Mouse (Mus musculus): Measurements from ENCODE around the gene Zfp398. TPM values are rescaled to one million over a fixed set of nuclear protein-coding genes. Genes with fewer than 3 reads are reported as not detected.
"Not testable (repeated sequence)": the region's sequence is repeated elsewhere in the genome, so short reads cannot be mapped to it uniquely, and the experiment has no call there.

Zfp398 gene
- polyA plus RNA-seq, 1 experiment from 2014 or later, result 1.9 TPM

DNA sequence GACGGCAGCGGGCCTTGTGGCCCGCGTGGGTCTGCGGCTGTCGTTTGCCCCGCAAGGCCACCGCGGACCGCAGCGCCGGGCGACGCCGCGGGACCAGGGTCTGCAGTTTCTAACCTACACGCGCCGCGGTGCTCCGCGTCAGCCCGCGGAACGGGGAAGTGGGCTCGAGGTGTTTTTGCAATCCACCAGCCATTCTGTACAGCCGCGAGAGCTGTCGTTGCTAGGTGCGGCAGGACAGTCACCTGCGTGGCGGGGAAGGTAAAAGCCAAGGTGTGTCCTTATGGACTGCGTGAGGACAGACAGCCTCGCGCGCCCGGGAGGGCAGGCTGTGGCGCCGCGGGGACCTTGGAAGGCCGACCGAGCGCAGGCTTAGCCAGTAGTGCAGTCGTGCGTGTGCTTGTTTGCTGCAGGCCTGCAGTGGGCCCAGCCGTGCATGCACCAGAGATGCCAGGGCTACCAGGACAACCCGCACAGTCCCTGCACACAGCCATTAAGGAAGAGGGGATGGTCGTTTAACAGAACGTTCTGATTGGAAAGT, 592 bp downstream of the Zfp398 start:
- peak overlapping the region; percentile 91 for H3K4me2 ChIP-seq (ENCODE audit: low read depth, low read length)
- under 1% methylated on average over 49 of the region's 49 CpGs for WGBS (ENCODE audit: insufficient replicate concordance)
- peak; percentile 66 for ATAC-seq (ENCODE audit: low read depth)
- peak overlapping the region; percentile 83 for H3K9ac ChIP-seq (ENCODE audit: low read depth, low read length)
- no peaks in the 10 kb centered on the region for H3K9me3 ChIP-seq (replicated peaks; ENCODE audit: control insufficient read depth, low read length)
- peak overlapping the region; percentile 92 for H3K27ac ChIP-seq (ENCODE audit: low read length)
- H3K27me3 ChIP-seq (ENCODE audit: control insufficient read depth, insufficient read depth, low read depth, low read length), result no peaks in the 10 kb centered on the region
- H3K4me3 ChIP-seq (ENCODE audit: low read depth, low read length), result peak overlapping the region; percentile 93
- peaks cover 23% of the 10 kb centered on the region for H3K4me1 ChIP-seq (ENCODE audit: control insufficient read depth, low read depth, low read length)
- no peaks in the 10 kb centered on the region for H3K36me3 ChIP-seq (ENCODE audit: control insufficient read depth, insufficient read depth)

GRCm38 (mm10) chr6:47837630-47838029, 2.2 kb downstream of the Zfp398 start:
- Histone ChIP-seq H3K36me3 (ENCODE audit: control insufficient read depth, insufficient read depth) (no peaks in the 10 kb centered on the region), H3K27me3 (ENCODE audit: control insufficient read depth, insufficient read depth, low read depth, low read length) (no peaks in the 10 kb centered on the region), H3K4me3 (ENCODE audit: low read depth, low read length) (no peak overlapping the region), H3K9ac (ENCODE audit: low read depth, low read length) (no peak overlapping the region), H3K9me3 (replicated peaks; ENCODE audit: control insufficient read depth, low read length) (no peaks in the 10 kb centered on the region), H3K27ac (ENCODE audit: low read length) (no peak overlapping the region), H3K4me2 (ENCODE audit: low read depth, low read length) (no peak overlapping the region), H3K4me1 (ENCODE audit: control insufficient read depth, low read depth, low read length) (peaks cover 27% of the 10 kb centered on the region)
- 13% methylated on average over 2 of the region's 2 CpGs for WGBS (ENCODE audit: insufficient replicate concordance)
- no peak for ATAC-seq (ENCODE audit: low read depth)

DNA sequence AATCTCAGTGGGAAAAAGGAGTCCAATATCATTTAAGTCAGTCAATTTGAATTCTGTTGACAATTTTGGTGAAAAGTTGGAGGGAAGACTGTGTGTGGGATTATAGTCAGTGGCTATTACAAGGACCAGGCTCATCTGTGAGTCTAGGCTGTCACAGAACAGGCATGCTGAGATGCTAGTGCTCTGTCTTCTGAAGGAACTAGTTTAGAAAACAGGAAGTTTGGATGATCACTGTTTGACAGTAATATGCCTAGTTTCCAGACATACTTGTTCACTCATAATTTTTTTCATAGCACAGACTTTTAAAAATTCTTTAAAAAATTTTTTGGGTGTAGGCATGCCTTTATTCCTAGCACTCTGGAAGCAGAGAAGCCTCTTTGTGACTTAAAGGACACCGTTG, 5.6 kb downstream of the Zfp398 start:
- Histone ChIP-seq H3K9ac (ENCODE audit: low read depth, low read length) (no peak overlapping the region), H3K36me3 (ENCODE audit: control insufficient read depth, insufficient read depth) (no peaks in the 10 kb centered on the region), H3K4me3 (ENCODE audit: low read depth, low read length) (no peak overlapping the region), H3K9me3 (replicated peaks; ENCODE audit: control insufficient read depth, low read length) (no peaks in the 10 kb centered on the region), H3K27ac (ENCODE audit: low read length) (no peak overlapping the region), H3K27me3 (ENCODE audit: control insufficient read depth, insufficient read depth, low read depth, low read length) (no peaks in the 10 kb centered on the region), H3K4me1 (ENCODE audit: control insufficient read depth, low read depth, low read length) (peaks cover 24% of the 10 kb centered on the region), H3K4me2 (ENCODE audit: low read depth, low read length) (no peak overlapping the region)
- no peak for ATAC-seq (ENCODE audit: low read depth)
- 92% methylated on average over 1 of the region's 1 CpGs for WGBS (ENCODE audit: insufficient replicate concordance)

- no peak for ATAC-seq (ENCODE audit: low read depth)
- Histone ChIP-seq H3K9me3 (replicated peaks; ENCODE audit: control insufficient read depth, low read length) (no peaks in the 10 kb centered on the region), H3K27me3 (ENCODE audit: control insufficient read depth, insufficient read depth, low read depth, low read length) (no peaks in the 10 kb centered on the region), H3K9ac (ENCODE audit: low read depth, low read length) (no peak overlapping the region), H3K4me3 (ENCODE audit: low read depth, low read length) (no peak overlapping the region), H3K4me1 (ENCODE audit: control insufficient read depth, low read depth, low read length) (peaks cover 20% of the 10 kb centered on the region), H3K4me2 (ENCODE audit: low read depth, low read length) (no peak overlapping the region), H3K36me3 (ENCODE audit: control insufficient read depth, insufficient read depth) (no peaks in the 10 kb centered on the region), H3K27ac (ENCODE audit: low read length) (no peak overlapping the region)
- WGBS (ENCODE audit: insufficient replicate concordance), result 70% methylated on average over 2 of the region's 2 CpGs
These were observed 6.4 kb downstream of the Zfp398 start for GRCm38 (mm10) chr6:47841831-47842230.

GRCm38 (mm10) chr6:47842337-47842736, 6.9 kb downstream of the Zfp398 start:
- Histone ChIP-seq H3K9ac (ENCODE audit: low read depth, low read length) (no peak overlapping the region), H3K4me1 (ENCODE audit: control insufficient read depth, low read depth, low read length) (peaks cover 20% of the 10 kb centered on the region), H3K4me3 (ENCODE audit: low read depth, low read length) (no peak overlapping the region), H3K9me3 (replicated peaks; ENCODE audit: control insufficient read depth, low read length) (no peaks in the 10 kb centered on the region), H3K36me3 (ENCODE audit: control insufficient read depth, insufficient read depth) (no peaks in the 10 kb centered on the region), H3K27me3 (ENCODE audit: control insufficient read depth, insufficient read depth, low read depth, low read length) (no peaks in the 10 kb centered on the region), H3K4me2 (ENCODE audit: low read depth, low read length) (no peak overlapping the region), H3K27ac (ENCODE audit: low read length) (no peak overlapping the region)
- WGBS (ENCODE audit: insufficient replicate concordance), result 69% methylated on average over 1 of the region's 1 CpGs
- peak; percentile 56 for ATAC-seq (ENCODE audit: low read depth)

- H3K9ac ChIP-seq (ENCODE audit: low read depth, low read length), result no peak overlapping the region
- H3K27ac ChIP-seq (ENCODE audit: low read length), result no peak overlapping the region
- no peak for ATAC-seq (ENCODE audit: low read depth)
These were observed 10.3 kb downstream of the Zfp398 start for GRCm38 (mm10) chr6:47845779-47846178.

DNA sequence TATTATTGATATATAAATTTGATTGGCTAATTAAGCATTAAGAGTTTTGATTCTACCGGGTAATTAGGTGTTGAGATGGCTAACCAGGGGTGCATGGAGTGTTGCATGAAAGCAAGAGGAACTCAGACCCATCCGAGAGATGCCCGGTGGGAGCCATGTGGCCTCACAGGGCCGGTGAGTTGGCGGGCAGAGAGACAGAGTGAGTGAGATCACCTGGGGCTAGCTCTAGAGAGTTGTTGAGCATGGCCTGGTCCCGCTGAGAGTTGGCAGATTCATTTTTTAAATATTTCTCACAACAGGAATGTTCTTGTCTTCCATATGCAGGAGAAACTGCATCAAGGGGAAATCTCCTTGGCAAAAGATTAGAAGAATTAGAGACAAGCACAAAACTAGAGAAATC, 21.8 kb downstream of the Zfp398 start:
- WGBS (ENCODE audit: insufficient replicate concordance), result 84% methylated on average over 6 of the region's 6 CpGs
- no peak overlapping the region for H3K27ac ChIP-seq (ENCODE audit: low read length)
- ATAC-seq (ENCODE audit: low read depth), result no peak
- H3K4me2 ChIP-seq (ENCODE audit: low read depth, low read length), result no peak overlapping the region
- no peaks in the 10 kb centered on the region for H3K36me3 ChIP-seq (ENCODE audit: control insufficient read depth, insufficient read depth)
- H3K4me1 ChIP-seq (ENCODE audit: control insufficient read depth, low read depth, low read length), result no peaks in the 10 kb centered on the region
- no peak overlapping the region for H3K9ac ChIP-seq (ENCODE audit: low read depth, low read length)
- H3K4me3 ChIP-seq (ENCODE audit: low read depth, low read length), result no peak overlapping the region
- no peaks in the 10 kb centered on the region for H3K27me3 ChIP-seq (ENCODE audit: control insufficient read depth, insufficient read depth, low read depth, low read length)
- no peaks in the 10 kb centered on the region for H3K9me3 ChIP-seq (replicated peaks; ENCODE audit: control insufficient read depth, low read length)

More at GRCm38 (mm10) chr6:47845779-47846178, 10.3 kb downstream of the Zfp398 start:
- Histone ChIP-seq H3K9me3 (replicated peaks; ENCODE audit: control insufficient read depth, low read length) (no peaks in the 10 kb centered on the region), H3K27me3 (ENCODE audit: control insufficient read depth, insufficient read depth, low read depth, low read length) (no peaks in the 10 kb centered on the region), H3K4me1 (ENCODE audit: control insufficient read depth, low read depth, low read length) (peaks cover 4% of the 10 kb centered on the region), H3K4me2 (ENCODE audit: low read depth, low read length) (no peak overlapping the region), H3K36me3 (ENCODE audit: control insufficient read depth, insufficient read depth) (no peaks in the 10 kb centered on the region), H3K4me3 (ENCODE audit: low read depth, low read length) (no peak overlapping the region)

GRCm38 (mm10) chr6:47857729-47858128, 22.3 kb downstream of the Zfp398 start:
- not testable (repeated sequence) for H3K9me3 ChIP-seq (replicated peaks; ENCODE audit: control insufficient read depth, low read length); H3K4me2 ChIP-seq (ENCODE audit: low read depth, low read length); H3K27me3 ChIP-seq (ENCODE audit: control insufficient read depth, insufficient read depth, low read depth, low read length); H3K4me3 ChIP-seq (ENCODE audit: low read depth, low read length); H3K36me3 ChIP-seq (ENCODE audit: control insufficient read depth, insufficient read depth); H3K4me1 ChIP-seq (ENCODE audit: control insufficient read depth, low read depth, low read length); H3K9ac ChIP-seq (ENCODE audit: low read depth, low read length); H3K27ac ChIP-seq (ENCODE audit: low read length); ATAC-seq (ENCODE audit: low read depth)
- WGBS (ENCODE audit: insufficient replicate concordance), result 71% methylated on average over 3 of the region's 3 CpGs

DNA sequence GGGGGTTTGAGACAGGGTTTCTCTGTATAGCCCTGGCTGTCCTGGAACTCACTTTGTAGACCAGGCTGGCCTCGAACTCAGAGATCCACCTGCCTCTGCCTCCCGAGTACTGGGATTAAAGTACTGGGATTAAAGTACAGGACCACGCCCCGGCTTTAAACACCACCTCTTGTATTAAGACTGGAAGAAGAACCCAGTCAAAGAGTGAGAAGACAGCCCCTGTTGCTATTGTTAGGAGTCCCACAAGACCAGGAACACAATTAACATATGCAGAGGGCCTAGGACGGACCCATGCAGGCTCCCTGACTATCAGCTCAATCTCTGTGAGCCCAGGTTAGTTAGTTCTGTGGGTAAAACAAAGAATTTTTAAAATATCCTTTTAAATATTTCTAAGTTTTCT, 36.8 kb downstream of the Zfp398 start:
- Histone ChIP-seq H3K36me3 (ENCODE audit: control insufficient read depth, insufficient read depth) (no peaks in the 10 kb centered on the region; the same call in 1 of the 2 replicates), H3K27me3 (ENCODE audit: control insufficient read depth, insufficient read depth, low read depth, low read length) (no peaks in the 10 kb centered on the region), H3K9me3 (replicated peaks; ENCODE audit: control insufficient read depth, low read length) (no peaks in the 10 kb centered on the region), H3K27ac (ENCODE audit: low read length) (no peak overlapping the region), H3K4me2 (ENCODE audit: low read depth, low read length) (no peak overlapping the region), H3K9ac (ENCODE audit: low read depth, low read length) (no peak overlapping the region), H3K4me1 (ENCODE audit: control insufficient read depth, low read depth, low read length) (no peaks in the 10 kb centered on the region; the same call in 1 of the 2 replicates), H3K4me3 (ENCODE audit: low read depth, low read length) (no peak overlapping the region)
- ATAC-seq (ENCODE audit: low read depth), result no peak
- WGBS (ENCODE audit: insufficient replicate concordance), result 67% methylated on average over 5 of the region's 5 CpGs
